Mouse (Mus musculus) liver, embryonic 14.5 days (tissue): Measurements from ENCODE around the gene Adamtsl3.

Experiments
- CTCF ChIP-seq: IDR thresholded peaks from 2 replicates; pipeline ENCODE4 v1.5.1; 2016; ENCODE audit warnings: antibody characterized with exemption, low read depth, control low read depth
- EP300 ChIP-seq: IDR thresholded peaks from 2 replicates; pipeline ENCODE4 v1.6.1; 2016; ENCODE audit warnings: antibody characterized with exemption, low read depth

- no peak for TF ChIP-seq EP300
- TF ChIP-seq CTCF = no peak
Observed at GRCm38 (mm10) chr7:82625342-82625741, 289.8 kb downstream of the Adamtsl3 start.
